Comparison of ENCODE assay signal across 8 mouse cellular contexts in the genomic region with DNA sequence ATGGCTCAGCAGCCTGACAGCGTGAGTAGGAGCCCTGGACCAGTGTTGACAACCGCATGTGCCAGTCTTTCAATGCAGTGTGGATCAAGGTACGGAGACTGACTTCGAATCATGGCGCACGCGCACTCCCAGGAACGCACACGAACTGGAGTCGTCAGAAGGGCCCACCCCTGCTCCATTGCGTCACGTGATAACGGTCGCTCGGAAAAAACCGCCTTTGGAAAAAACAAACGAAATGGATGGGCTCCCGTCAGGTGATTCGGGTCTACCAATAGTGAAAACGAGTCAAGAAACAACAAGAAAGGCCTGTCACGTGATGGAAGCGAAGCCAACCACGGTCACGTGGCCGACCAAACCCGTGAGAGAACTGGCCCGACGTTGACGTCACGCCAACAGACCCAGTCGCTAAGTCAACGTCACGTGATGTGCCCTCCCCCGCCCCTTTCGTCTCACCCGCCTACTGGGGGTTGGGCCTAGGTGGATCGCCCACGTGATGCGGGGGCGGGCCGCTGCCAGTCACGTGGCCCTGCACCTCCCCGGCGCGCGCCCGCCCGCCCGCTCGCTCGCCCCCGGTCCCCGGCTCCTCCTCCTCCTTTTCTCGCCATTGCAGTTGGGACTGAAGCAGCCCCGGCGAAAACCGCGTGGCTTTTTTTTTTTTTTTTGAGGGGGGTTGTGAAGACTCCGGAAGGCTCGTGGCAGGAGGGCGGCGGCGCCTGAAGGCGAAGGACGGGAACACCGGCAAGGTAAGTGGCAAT. TPM values are rescaled to one million over a fixed set of nuclear protein-coding genes. Genes with fewer than 3 reads are reported as not detected.
DNase-seq lines count a peak whose midpoint lies in the region; ATAC-seq and TF ChIP-seq lines count a peak whose summit lies in the region.

Gene Ilf3 (plus strand): TSS at position 515 of the 755 bp plus-strand sequence.

- no peak for TF ChIP-seq CTCF in gastrocnemius, adult 2 months (IDR thresholded peaks at IDR 0.05)
- no peak for TF ChIP-seq CTCF in hindbrain, postnatal 0 days (IDR thresholded peaks at IDR 0.05; ENCODE audit: low read depth)
- TF ChIP-seq CTCF in left cerebral cortex, adult 2 months (IDR thresholded peaks at IDR 0.05), result no peak

- H3K9ac ChIP-seq in hindbrain, postnatal 0 days (replicated peaks; ENCODE audit: low read length), result peak within 1 kb of the TSS; percentile 87

- H3K4me3 ChIP-seq in gastrocnemius, adult 2 months, result peak within 1 kb of the TSS; percentile 95
- H3K4me3 ChIP-seq in hindbrain, postnatal 0 days (ENCODE audit: low read length), result peak within 1 kb of the TSS; percentile 96
- H3K4me3 ChIP-seq in left cerebral cortex, adult 2 months, result peak within 1 kb of the TSS; percentile 93

- under 1% methylated on average over 54 of the region's 66 CpGs for WGBS in hindbrain, postnatal 0 days

- H3K4me2 ChIP-seq in hindbrain, postnatal 0 days (ENCODE audit: low read depth, low read length), result peak within 1 kb of the TSS; percentile 78

- H3K4me1 ChIP-seq in hindbrain, postnatal 0 days (ENCODE audit: insufficient read depth, low read length), result no peaks in the 10 kb centered on the region

- H3K27ac ChIP-seq in gastrocnemius, adult 2 months, result peak within 1 kb of the TSS; percentile 94
- H3K27ac ChIP-seq in hindbrain, postnatal 0 days, result peak within 1 kb of the TSS; percentile 91
- H3K27ac ChIP-seq in left cerebral cortex, adult 2 months, result peak within 1 kb of the TSS; percentile 92

- H3K36me3 ChIP-seq in hindbrain, postnatal 0 days (ENCODE audit: insufficient read depth, low read length), result no peaks in the 10 kb centered on the region

- no peaks in the 10 kb centered on the region for H3K9me3 ChIP-seq in hindbrain, postnatal 0 days (ENCODE audit: low read length)

- peak; percentile 100 for DNase-seq in ZHBTc4 (ENCODE audit: low read depth, low spot score)
- DNase-seq in gastrocnemius, adult 2 months, result peak; percentile 100
- DNase-seq in hindbrain, postnatal 0 days (ENCODE audit: low spot score), result peak; percentile 100
- peak; percentile 99 to 100 for DNase-seq in left cerebral cortex, adult 2 months (ENCODE audit: extremely low spot score in 1 of 2, low spot score in 2 of 2)
- peak; percentile 100 for DNase-seq in right cerebral cortex, adult 2 months (ENCODE audit: low spot score in 2 of 2)
- peak; percentile 100 for DNase-seq in urinary bladder, postnatal 14 days (ENCODE audit: low spot score)

- intact Hi-C loops in gastrocnemius, adult 2 months (cut with DNase I), result loop anchor here (2.0 kb wide), 1 partner anchor 99 kb away; no protein-coding TSS in a partner anchor
- intact Hi-C loops in left cerebral cortex, adult 2 months (cut with DNase I), result loop anchor here (2.0 to 5.0 kb wide), 3 partner anchors 75 to 179 kb away; partner anchors contain the start of genes Carm1 and Cdkn2d

- peak; percentile 80 for ATAC-seq in common myeloid progenitor, adult 5-6 weeks (replicated peaks; ENCODE audit: low read depth, poor library complexity, severe bottlenecking)
- peak; percentile 96 for ATAC-seq in hindbrain, postnatal 0 days
- ATAC-seq in megakaryocyte, adult 5-6 weeks (ENCODE audit: poor library complexity, severe bottlenecking), result peak; percentile 89

- no peaks in the 10 kb centered on the region for H3K27me3 ChIP-seq in hindbrain, postnatal 0 days (ENCODE audit: insufficient read depth, low read length)

RNA-seq across cellular contexts. Expression of gene Ilf3, which starts in this region (rescaled TPM):
- 73.7 and 95.9 TPM in 2 replicates for total RNA-seq in common myeloid progenitor, adult 5-6 weeks (2017)
- 10 to 100 TPM; 21.2 to 25.2 TPM for total RNA-seq in gastrocnemius, adult 2 months (2021)
- 89.5 and 108 TPM in 2 replicates for total RNA-seq in hindbrain, postnatal 0 days (2014; rRNA removed)
- polyA plus RNA-seq in hindbrain, postnatal 0 days (2015; fragmentation: Nextera tagmentation; extraction: Ambion mirVana), result 174 and 184 TPM in 2 replicates
- total RNA-seq in left cerebral cortex, adult 2 months (2021), result 10 to 100 TPM; 83.8 TPM
- 21.7 and 22.9 TPM in 2 replicates for total RNA-seq in megakaryocyte, adult 5-6 weeks (2015)
- total RNA-seq in megakaryocyte, adult 5-6 weeks (2017), result 42.0 and 42.5 TPM in 2 replicates

Comparison
In these comparisons a context has a peak if more than half of its experiments do, and no peak if none do; other contexts are left out.
1. Peak in every context shown above with its lines: DNase-seq, ATAC-seq, H3K4me3 ChIP-seq and H3K27ac ChIP-seq.